Mouse (Mus musculus) E14TG2a.4 (cell line): Measurements from ENCODE around the gene Snx6.

Experiments
- CTCF ChIP-seq: conservative IDR thresholded peaks from 2 replicates; pipeline ENCODE4 v1.5.1; 2014; ENCODE audit warnings: low read length
- NANOG ChIP-seq: IDR thresholded peaks from 2 replicates; pipeline ENCODE4 v1.6.1; 2014; ENCODE audit warnings: borderline replicate concordance, low read length, mixed read lengths

DNA sequence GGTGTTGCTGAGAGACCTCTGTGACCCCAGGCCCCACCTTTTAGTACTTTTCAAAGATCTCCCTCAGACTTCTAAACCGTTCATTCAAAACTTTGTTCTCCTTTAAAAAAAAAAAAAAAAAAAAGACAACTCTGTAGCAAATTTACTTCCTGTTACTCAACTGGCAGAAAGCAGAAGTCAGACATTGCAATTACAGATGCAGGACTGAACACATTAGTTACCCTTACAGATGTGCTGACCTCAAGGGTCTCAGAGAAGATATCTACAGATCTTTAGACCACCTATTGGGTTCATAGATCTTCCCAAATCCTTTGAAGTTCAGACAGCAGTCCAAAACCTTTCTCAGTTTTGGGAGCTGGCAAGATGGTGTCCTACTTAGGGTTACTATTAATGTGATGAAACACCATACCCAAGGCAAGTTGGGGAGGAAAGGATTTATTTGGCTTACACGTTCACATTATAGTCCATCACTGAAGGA is 25.2 kb upstream of the Snx6 start:
- no peak for TF ChIP-seq CTCF
- TF ChIP-seq NANOG: no peak
